Comparison of ENCODE assay signal across 15 mouse cellular contexts in the genomic region with DNA sequence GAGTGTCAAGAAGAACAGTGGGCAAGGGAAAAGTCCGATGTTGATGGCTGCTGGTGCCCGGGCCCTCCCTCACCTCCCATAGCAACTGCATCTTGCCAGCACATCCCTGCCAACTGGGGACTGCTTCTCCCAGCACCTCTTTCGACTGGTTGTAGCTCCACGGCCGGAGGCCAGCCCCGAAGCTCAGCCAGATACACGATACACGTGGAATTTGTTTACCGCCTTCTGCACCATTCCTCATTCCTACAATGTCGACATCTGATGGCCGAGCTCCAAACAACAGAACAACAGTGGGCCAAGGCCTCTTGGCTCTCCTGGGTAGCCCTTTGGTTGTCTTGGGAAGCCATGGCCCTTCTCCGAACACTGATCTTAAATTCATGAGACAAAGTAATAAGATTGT.
DNase-seq lines count a peak whose midpoint lies in the region; ATAC-seq and TF ChIP-seq lines count a peak whose summit lies in the region.
"Had no signal": no experiment of that assay in that cellular context is flagged by ENCODE, and none has a peak within 500 bp of the region (broad histone marks: within the 10 kb centered on the region; RNA-seq: fewer than 3 reads in every experiment).

No protein-coding gene starts in this region.

- WGBS in hindbrain, embryonic 16.5 days = 74% methylated on average over 12 of the region's 12 CpGs
- 75% methylated on average over 12 of the region's 12 CpGs for WGBS in hindbrain, postnatal 0 days
- 95% methylated on average over 12 of the region's 12 CpGs for WGBS in forebrain, embryonic 10.5 days

- H3K27me3 ChIP-seq in hindbrain, embryonic 16.5 days (replicated peaks; ENCODE audit: control insufficient read depth, insufficient read depth, low read length) = no peaks in the 10 kb centered on the region
- H3K27me3 ChIP-seq in hindbrain, postnatal 0 days (ENCODE audit: insufficient read depth, low read length) = no peaks in the 10 kb centered on the region
- no peaks in the 10 kb centered on the region for H3K27me3 ChIP-seq in forebrain, embryonic 10.5 days (ENCODE audit: poor library complexity, severe bottlenecking)
- H3K27me3 ChIP-seq: kidney, embryonic 15.5 days; lung, embryonic 15.5 days; neural tube, embryonic 15.5 days had no signal

- no peak overlapping the region for H3K27ac ChIP-seq in hindbrain, embryonic 16.5 days (ENCODE audit: low read depth, low read length)
- H3K27ac ChIP-seq in hindbrain, postnatal 0 days = no peak overlapping the region
- H3K27ac ChIP-seq in forebrain, embryonic 10.5 days = no peak overlapping the region
- H3K27ac ChIP-seq: kidney, embryonic 15.5 days; neural tube, embryonic 15.5 days; stomach, postnatal 0 days had no signal

- intact Hi-C loops in gastrocnemius, postnatal 36 days (cut with DNase I) = loop anchor here (2.0 kb wide), 1 partner anchor 38 kb away; no protein-coding TSS in a partner anchor

- H3K36me3 ChIP-seq in hindbrain, embryonic 16.5 days (ENCODE audit: control insufficient read depth, insufficient read depth, low read length) = no peaks in the 10 kb centered on the region
- no peaks in the 10 kb centered on the region for H3K36me3 ChIP-seq in hindbrain, postnatal 0 days (ENCODE audit: insufficient read depth, low read length)
- no peaks in the 10 kb centered on the region for H3K36me3 ChIP-seq in forebrain, embryonic 10.5 days (replicated peaks)
- H3K36me3 ChIP-seq: kidney, embryonic 15.5 days; lung, embryonic 15.5 days; neural tube, embryonic 15.5 days had no signal

- H3K9me3 ChIP-seq in hindbrain, embryonic 16.5 days (ENCODE audit: control insufficient read depth, low read length) = no peaks in the 10 kb centered on the region
- no peaks in the 10 kb centered on the region for H3K9me3 ChIP-seq in hindbrain, postnatal 0 days (ENCODE audit: low read length)
- H3K9me3 ChIP-seq in forebrain, embryonic 10.5 days = no peaks in the 10 kb centered on the region
- H3K9me3 ChIP-seq: kidney, embryonic 15.5 days; lung, embryonic 15.5 days; neural tube, embryonic 15.5 days had no signal

- ATAC-seq in hindbrain, embryonic 16.5 days = 0 out of 2 replicates have a peak, but pooled peaks have one; percentile 37
- ATAC-seq in hindbrain, postnatal 0 days = no peak
- ATAC-seq: forebrain, embryonic 16.5 days had no signal

- DNase-seq in hindbrain, postnatal 0 days (ENCODE audit: low spot score) = no peak
- peak; percentile 64 for DNase-seq in adipocyte (ENCODE audit: low spot score)
- peak; percentile 45 for DNase-seq in adrenal gland, postnatal 25 days
- DNase-seq in gastrocnemius, postnatal 36 days = peak; percentile 38 to 52
- DNase-seq in forebrain, embryonic 10.5 days (ENCODE audit: extremely low spot score, low spot score) = no peak
- no peak for DNase-seq in cerebellum, adult 18-20 months
- DNase-seq: cerebellum, postnatal 25 days; left cerebral cortex, postnatal 4 days; right cerebral cortex, postnatal 25 days had no signal

- H3K9ac ChIP-seq in hindbrain, embryonic 16.5 days (ENCODE audit: low read depth, low read length) = no peak overlapping the region
- H3K9ac ChIP-seq in hindbrain, postnatal 0 days (replicated peaks; ENCODE audit: low read length) = no peak overlapping the region
- H3K9ac ChIP-seq: kidney, embryonic 15.5 days; lung, embryonic 15.5 days; neural tube, embryonic 15.5 days had no signal

- no peaks in the 10 kb centered on the region for H3K4me1 ChIP-seq in hindbrain, embryonic 16.5 days (ENCODE audit: control insufficient read depth, insufficient read depth, low read depth, low read length)
- H3K4me1 ChIP-seq in hindbrain, postnatal 0 days (ENCODE audit: insufficient read depth, low read length) = no peaks in the 10 kb centered on the region
- H3K4me1 ChIP-seq in forebrain, embryonic 10.5 days = peaks cover 22% of the 10 kb centered on the region
- H3K4me1 ChIP-seq: neural tube, embryonic 15.5 days had no signal

- no peak for TF ChIP-seq CTCF in hindbrain, postnatal 0 days (IDR thresholded peaks at IDR 0.05; ENCODE audit: low read depth)

- no peak overlapping the region for H3K4me2 ChIP-seq in hindbrain, embryonic 16.5 days (ENCODE audit: low read length)
- no peak overlapping the region for H3K4me2 ChIP-seq in hindbrain, postnatal 0 days (ENCODE audit: low read depth, low read length)
- H3K4me2 ChIP-seq: kidney, embryonic 15.5 days; lung, embryonic 15.5 days; neural tube, embryonic 15.5 days had no signal

- no peak overlapping the region for H3K4me3 ChIP-seq in hindbrain, embryonic 16.5 days (ENCODE audit: low read length)
- H3K4me3 ChIP-seq in hindbrain, postnatal 0 days (ENCODE audit: low read length) = no peak overlapping the region
- H3K4me3 ChIP-seq in forebrain, embryonic 10.5 days = no peak overlapping the region
- H3K4me3 ChIP-seq: kidney, embryonic 15.5 days; lung, embryonic 15.5 days; neural tube, embryonic 15.5 days had no signal

Comparison
In these comparisons a context has a peak if more than half of its experiments do, and no peak if none do; other contexts are left out.
1. DNase-seq: peak in adipocyte (single experiment), adrenal gland, postnatal 25 days (single experiment) and gastrocnemius, postnatal 36 days (2 of 2); none in hindbrain, postnatal 0 days (single experiment), forebrain, embryonic 10.5 days (single experiment) and cerebellum, adult 18-20 months (0 of 2).